Mouse (Mus musculus): ENCODE measurements around the gene Nisch. TPM values are rescaled to one million over a fixed set of nuclear protein-coding genes. Genes with fewer than 3 reads are reported as not detected.

The Nisch gene
- polyA plus RNA-seq, 1 experiment from 2014 or later = 245 TPM

GRCm38 (mm10) chr14:31145694-31146093 is 71.1 kb downstream of the Nisch start:
- H3K4me1 ChIP-seq (replicated peaks; ENCODE audit: control insufficient read depth, insufficient read depth, low read length) = no peaks in the 10 kb centered on the region
- no peak overlapping the region for H3K9ac ChIP-seq (ENCODE audit: low read depth, low read length)
- H3K36me3 ChIP-seq (ENCODE audit: control insufficient read depth, insufficient read depth, low read length) = peaks cover 24% of the 10 kb centered on the region; the same call in 1 of the 2 replicates
- H3K27ac ChIP-seq (ENCODE audit: low read depth, low read length) = no peak overlapping the region
- ATAC-seq (replicated peaks; ENCODE audit: low FRiP score) (no peak), DNase-seq (ENCODE audit: low spot score) (no peak)
- no peak overlapping the region for H3K4me2 ChIP-seq
- H3K9me3 ChIP-seq (ENCODE audit: control insufficient read depth, low read length) = no peaks in the 10 kb centered on the region
- H3K27me3 ChIP-seq (replicated peaks; ENCODE audit: control insufficient read depth, insufficient read depth, low read length) = 0 out of 2 replicates have a peak, but pooled peaks cover 2% of the 10 kb centered on the region
- WGBS = 91% methylated on average over 11 of the region's 11 CpGs
- no peak overlapping the region for H3K4me3 ChIP-seq (ENCODE audit: low read depth, low read length)

- H3K9me3 ChIP-seq (ENCODE audit: control insufficient read depth, low read length) = no peaks in the 10 kb centered on the region
- peaks cover 68% of the 10 kb centered on the region for H3K36me3 ChIP-seq (ENCODE audit: control insufficient read depth, insufficient read depth, low read length)
- H3K27me3 ChIP-seq (replicated peaks; ENCODE audit: control insufficient read depth, insufficient read depth, low read length) = no peaks in the 10 kb centered on the region
- no peak for ATAC-seq (replicated peaks; ENCODE audit: low FRiP score)
- 94% methylated on average over 14 of the region's 14 CpGs for WGBS
- no peak overlapping the region for H3K4me2 ChIP-seq
- no peak overlapping the region for H3K27ac ChIP-seq (ENCODE audit: low read depth, low read length)
- no peak overlapping the region for H3K9ac ChIP-seq (ENCODE audit: low read depth, low read length)
- H3K4me1 ChIP-seq (replicated peaks; ENCODE audit: control insufficient read depth, insufficient read depth, low read length) = 0 out of 2 replicates have a peak, but pooled peaks cover 3% of the 10 kb centered on the region
- H3K4me3 ChIP-seq (ENCODE audit: low read depth, low read length) = no peak overlapping the region
- DNase-seq (ENCODE audit: low spot score) = no peak
Observed at GRCm38 (mm10) chr14:31141011-31141410, 75.7 kb downstream of the Nisch start.

- H3K4me2 ChIP-seq = no peak overlapping the region
- no peak overlapping the region for H3K4me3 ChIP-seq (ENCODE audit: low read depth, low read length)
- 92% methylated on average over 15 of the region's 15 CpGs for WGBS
- no peaks in the 10 kb centered on the region for H3K27me3 ChIP-seq (replicated peaks; ENCODE audit: control insufficient read depth, insufficient read depth, low read length)
- ATAC-seq (replicated peaks; ENCODE audit: low FRiP score) (no peak), DNase-seq (ENCODE audit: low spot score) (no peak)
- no peaks in the 10 kb centered on the region for H3K9me3 ChIP-seq (ENCODE audit: control insufficient read depth, low read length)
- H3K9ac ChIP-seq (ENCODE audit: low read depth, low read length) = no peak overlapping the region
- 0 out of 2 replicates have a peak, but pooled peaks cover 3% of the 10 kb centered on the region for H3K4me1 ChIP-seq (replicated peaks; ENCODE audit: control insufficient read depth, insufficient read depth, low read length)
- no peak overlapping the region for H3K27ac ChIP-seq (ENCODE audit: low read depth, low read length)
- peaks cover 77% of the 10 kb centered on the region for H3K36me3 ChIP-seq (ENCODE audit: control insufficient read depth, insufficient read depth, low read length)
Observed at GRCm38 (mm10) chr14:31140141-31140540, 76.6 kb downstream of the Nisch start.

GRCm38 (mm10) chr14:31139666-31140065 is 77.1 kb downstream of the Nisch start:
- DNase-seq (ENCODE audit: low spot score) (no peak), ATAC-seq (replicated peaks; ENCODE audit: low FRiP score) (no peak)
- Histone ChIP-seq H3K27ac (ENCODE audit: low read depth, low read length) (no peak overlapping the region), H3K4me3 (ENCODE audit: low read depth, low read length) (no peak overlapping the region), H3K4me2 (no peak overlapping the region), H3K27me3 (replicated peaks; ENCODE audit: control insufficient read depth, insufficient read depth, low read length) (no peaks in the 10 kb centered on the region), H3K36me3 (ENCODE audit: control insufficient read depth, insufficient read depth, low read length) (peaks cover 81% of the 10 kb centered on the region), H3K9ac (ENCODE audit: low read depth, low read length) (no peak overlapping the region), H3K9me3 (ENCODE audit: control insufficient read depth, low read length) (no peaks in the 10 kb centered on the region), H3K4me1 (replicated peaks; ENCODE audit: control insufficient read depth, insufficient read depth, low read length) (0 out of 2 replicates have a peak, but pooled peaks cover 3% of the 10 kb centered on the region)
- WGBS = 67% methylated on average over 12 of the region's 12 CpGs

GRCm38 (mm10) chr14:31138897-31139429 is 77.8 kb downstream of the Nisch start:
- WGBS = 89% methylated on average over 9 of the region's 9 CpGs
- no peak overlapping the region for H3K9ac ChIP-seq (ENCODE audit: low read depth, low read length)
- H3K9me3 ChIP-seq (ENCODE audit: control insufficient read depth, low read length) = no peaks in the 10 kb centered on the region
- DNase-seq (ENCODE audit: low spot score) (no peak), ATAC-seq (replicated peaks; ENCODE audit: low FRiP score) (no peak)
- H3K4me2 ChIP-seq = no peak overlapping the region
- peaks cover 87% of the 10 kb centered on the region for H3K36me3 ChIP-seq (ENCODE audit: control insufficient read depth, insufficient read depth, low read length)
- H3K4me3 ChIP-seq (ENCODE audit: low read depth, low read length) = no peak overlapping the region
- H3K4me1 ChIP-seq (replicated peaks; ENCODE audit: control insufficient read depth, insufficient read depth, low read length) = 0 out of 2 replicates have a peak, but pooled peaks cover 3% of the 10 kb centered on the region
- no peaks in the 10 kb centered on the region for H3K27me3 ChIP-seq (replicated peaks; ENCODE audit: control insufficient read depth, insufficient read depth, low read length)
- no peak overlapping the region for H3K27ac ChIP-seq (ENCODE audit: low read depth, low read length)

GRCm38 (mm10) chr14:31138219-31138896 is 78.4 kb downstream of the Nisch start:
- Histone ChIP-seq H3K4me1 (replicated peaks; ENCODE audit: control insufficient read depth, insufficient read depth, low read length) (peaks cover 7% of the 10 kb centered on the region), H3K9ac (ENCODE audit: low read depth, low read length) (no peak overlapping the region), H3K4me3 (ENCODE audit: low read depth, low read length) (no peak overlapping the region), H3K27ac (ENCODE audit: low read depth, low read length) (no peak overlapping the region; the same call in 1 of the 2 replicates), H3K36me3 (ENCODE audit: control insufficient read depth, insufficient read depth, low read length) (peaks cover 88% of the 10 kb centered on the region), H3K27me3 (replicated peaks; ENCODE audit: control insufficient read depth, insufficient read depth, low read length) (no peaks in the 10 kb centered on the region), H3K4me2 (no peak overlapping the region), H3K9me3 (ENCODE audit: control insufficient read depth, low read length) (no peaks in the 10 kb centered on the region)
- WGBS = 86% methylated on average over 30 of the region's 35 CpGs
- DNase-seq (ENCODE audit: low spot score) = no peak
- no peak for ATAC-seq (replicated peaks; ENCODE audit: low FRiP score)

GRCm38 (mm10) chr14:31137791-31138190 is 79.0 kb downstream of the Nisch start:
- H3K4me1 ChIP-seq (replicated peaks; ENCODE audit: control insufficient read depth, insufficient read depth, low read length) = peaks cover 12% of the 10 kb centered on the region
- WGBS = 86% methylated on average over 11 of the region's 11 CpGs
- no peak for ATAC-seq (replicated peaks; ENCODE audit: low FRiP score)
- peaks cover 86% of the 10 kb centered on the region for H3K36me3 ChIP-seq (ENCODE audit: control insufficient read depth, insufficient read depth, low read length)
- H3K4me2 ChIP-seq = no peak overlapping the region
- no peak overlapping the region for H3K4me3 ChIP-seq (ENCODE audit: low read depth, low read length)
- no peak overlapping the region for H3K9ac ChIP-seq (ENCODE audit: low read depth, low read length)
- H3K27ac ChIP-seq (ENCODE audit: low read depth, low read length) = no peak overlapping the region; the same call in 1 of the 2 replicates
- DNase-seq (ENCODE audit: low spot score) = no peak
- H3K9me3 ChIP-seq (ENCODE audit: control insufficient read depth, low read length) = no peaks in the 10 kb centered on the region
- H3K27me3 ChIP-seq (replicated peaks; ENCODE audit: control insufficient read depth, insufficient read depth, low read length) = no peaks in the 10 kb centered on the region

GRCm38 (mm10) chr14:31137281-31137595 is 79.5 kb downstream of the Nisch start:
- H3K9ac ChIP-seq (ENCODE audit: low read depth, low read length) = no peak overlapping the region

More at GRCm38 (mm10) chr14:31137281-31137595, 79.5 kb downstream of the Nisch start:
- H3K4me3 ChIP-seq (ENCODE audit: low read depth, low read length) = no peak overlapping the region
- no peaks in the 10 kb centered on the region for H3K27me3 ChIP-seq (replicated peaks; ENCODE audit: control insufficient read depth, insufficient read depth, low read length)
- H3K36me3 ChIP-seq (ENCODE audit: control insufficient read depth, insufficient read depth, low read length) = peaks cover 81% of the 10 kb centered on the region
- 87% methylated on average over 10 of the region's 10 CpGs for WGBS
- DNase-seq (ENCODE audit: low spot score) (no peak), ATAC-seq (replicated peaks; ENCODE audit: low FRiP score) (no peak)
- peaks cover 18% of the 10 kb centered on the region for H3K4me1 ChIP-seq (replicated peaks; ENCODE audit: control insufficient read depth, insufficient read depth, low read length)
- no peak overlapping the region for H3K4me2 ChIP-seq
- no peak overlapping the region for H3K27ac ChIP-seq (ENCODE audit: low read depth, low read length)
- H3K9me3 ChIP-seq (ENCODE audit: control insufficient read depth, low read length) = no peaks in the 10 kb centered on the region
